Mouse (Mus musculus): ENCODE measurements around the gene Upb1. TPM values are rescaled to one million over a fixed set of nuclear protein-coding genes. Genes with fewer than 3 reads are reported as not detected.

Gene Upb1
- polyA plus RNA-seq, 1 experiment from 2014 or later: 0.98 TPM

DNA sequence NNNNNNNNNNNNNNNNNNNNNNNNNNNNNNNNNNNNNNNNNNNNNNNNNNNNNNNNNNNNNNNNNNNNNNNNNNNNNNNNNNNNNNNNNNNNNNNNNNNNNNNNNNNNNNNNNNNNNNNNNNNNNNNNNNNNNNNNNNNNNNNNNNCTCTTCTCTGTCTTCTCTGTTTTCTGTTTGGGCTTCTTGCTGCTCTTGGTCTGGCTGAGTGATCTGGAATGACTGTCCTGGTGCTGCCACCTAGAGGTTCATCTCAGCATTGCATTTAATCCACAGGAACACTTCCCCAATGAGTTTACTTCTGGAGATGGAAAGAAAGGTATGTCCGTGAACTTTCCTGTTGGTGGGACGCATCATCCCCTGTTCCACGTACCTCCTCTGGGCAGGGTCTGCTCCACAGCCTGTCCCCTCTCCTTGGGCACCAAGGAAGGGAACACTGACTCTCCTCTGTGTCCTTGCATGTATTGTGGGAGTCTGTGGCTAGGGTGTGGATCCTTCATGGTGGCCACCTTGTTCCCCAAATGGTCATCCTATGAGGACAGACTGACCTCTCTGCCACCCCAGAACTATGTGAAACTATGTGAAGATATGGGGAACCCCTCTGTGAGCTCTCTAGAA, 35.8 kb downstream of the Upb1 start:
- H3K9me3 ChIP-seq (ENCODE audit: control insufficient read depth, low read length): no peaks in the 10 kb centered on the region
- no peak overlapping the region for H3K4me3 ChIP-seq (ENCODE audit: low read length)
- no peak overlapping the region for H3K4me2 ChIP-seq (ENCODE audit: low read depth, low read length)
- no peak overlapping the region for H3K9ac ChIP-seq (ENCODE audit: low read depth, low read length)
- peaks cover 6% of the 10 kb centered on the region; the same call in 1 of the 2 replicates for H3K4me1 ChIP-seq (ENCODE audit: control insufficient read depth, insufficient read depth, low read length)
- peak; percentile 26 for ATAC-seq
- WGBS: 19% methylated on average over 3 of the region's 3 CpGs
- no peaks in the 10 kb centered on the region for H3K27me3 ChIP-seq (replicated peaks; ENCODE audit: control insufficient read depth, insufficient read depth, low read length)
- no peak overlapping the region for H3K27ac ChIP-seq (ENCODE audit: low read length)
- H3K36me3 ChIP-seq (ENCODE audit: control insufficient read depth, insufficient read depth, low read length): no peaks in the 10 kb centered on the region

DNA sequence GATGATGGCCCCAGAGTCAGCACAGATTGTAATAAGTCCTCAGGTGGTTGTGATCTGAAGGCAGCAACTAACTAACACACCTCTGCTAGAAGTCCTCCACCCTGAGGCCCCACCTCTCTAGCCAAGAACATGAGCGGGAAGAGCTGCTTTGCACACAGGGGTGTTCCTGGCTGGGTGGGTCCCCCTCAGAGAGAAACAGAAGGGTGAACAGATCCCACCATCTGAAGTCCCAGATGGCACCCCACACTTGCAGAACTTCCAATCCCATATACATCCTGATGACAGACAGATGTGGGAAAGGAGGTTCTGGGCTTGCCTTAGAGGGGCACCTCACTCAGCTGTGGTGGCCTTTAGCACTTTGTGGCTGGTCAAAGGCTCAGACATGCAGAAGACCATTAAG, 36.4 kb downstream of the Upb1 start:
- no peak for ATAC-seq
- no peak overlapping the region for H3K4me3 ChIP-seq (ENCODE audit: low read length)
- H3K27ac ChIP-seq (ENCODE audit: low read length): no peak overlapping the region
- no peak overlapping the region for H3K4me2 ChIP-seq (ENCODE audit: low read depth, low read length)
- peaks cover 10% of the 10 kb centered on the region for H3K4me1 ChIP-seq (ENCODE audit: control insufficient read depth, insufficient read depth, low read length)
- no peaks in the 10 kb centered on the region for H3K27me3 ChIP-seq (replicated peaks; ENCODE audit: control insufficient read depth, insufficient read depth, low read length)
- WGBS: 85% methylated on average over 1 of the region's 1 CpGs
- no peak overlapping the region for H3K9ac ChIP-seq (ENCODE audit: low read depth, low read length)
- H3K36me3 ChIP-seq (ENCODE audit: control insufficient read depth, insufficient read depth, low read length): no peaks in the 10 kb centered on the region
- H3K9me3 ChIP-seq (ENCODE audit: control insufficient read depth, low read length): no peaks in the 10 kb centered on the region

DNA sequence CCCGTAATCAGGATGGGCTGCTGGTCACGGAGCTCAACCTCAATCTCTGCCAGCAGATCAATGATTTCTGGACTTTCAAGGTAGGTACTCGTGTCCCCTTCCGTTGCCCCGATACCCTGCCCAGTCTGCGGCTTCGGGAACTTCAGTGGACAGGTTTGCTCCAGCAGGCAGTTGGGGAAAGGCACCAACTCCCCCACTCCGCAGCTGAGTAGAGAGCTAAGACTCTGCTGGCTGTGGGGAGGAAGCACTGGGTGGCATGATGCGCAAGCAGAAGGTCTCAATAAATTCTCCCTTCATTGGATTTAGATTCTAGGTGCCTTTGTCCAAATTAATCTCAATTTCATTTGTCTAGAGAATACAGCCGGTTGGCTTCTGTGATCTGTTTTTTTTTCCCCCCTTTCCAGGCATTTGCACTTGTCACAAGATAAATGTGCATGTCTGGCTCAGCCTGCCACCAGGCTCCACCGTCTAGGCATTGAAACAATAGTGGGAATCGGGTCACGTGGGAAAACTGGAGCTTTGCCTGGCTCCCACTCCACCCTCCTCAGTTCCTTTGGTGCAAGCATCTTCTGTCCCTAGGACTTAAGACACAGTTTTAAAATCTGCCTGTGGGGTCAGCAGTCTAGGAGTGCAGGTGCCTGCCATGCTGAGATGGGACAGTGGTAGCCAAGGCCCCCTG, 37.4 kb downstream of the Upb1 start:
- 71% methylated on average over 13 of the region's 13 CpGs for WGBS
- H3K4me3 ChIP-seq (ENCODE audit: low read length): no peak overlapping the region
- H3K27me3 ChIP-seq (replicated peaks; ENCODE audit: control insufficient read depth, insufficient read depth, low read length): no peaks in the 10 kb centered on the region
- H3K9ac ChIP-seq (ENCODE audit: low read depth, low read length): no peak overlapping the region
- no peak overlapping the region for H3K27ac ChIP-seq (ENCODE audit: low read length)
- no peaks in the 10 kb centered on the region for H3K9me3 ChIP-seq (ENCODE audit: control insufficient read depth, low read length)
- H3K4me1 ChIP-seq (ENCODE audit: control insufficient read depth, insufficient read depth, low read length): peaks cover 12% of the 10 kb centered on the region
- no peak for ATAC-seq
- H3K4me2 ChIP-seq (ENCODE audit: low read depth, low read length): no peak overlapping the region
- H3K36me3 ChIP-seq (ENCODE audit: control insufficient read depth, insufficient read depth, low read length): no peaks in the 10 kb centered on the region

GRCm38 (mm10) chr10:75439211-75439811, 38.4 kb downstream of the Upb1 start:
- Histone ChIP-seq H3K36me3 (ENCODE audit: control insufficient read depth, insufficient read depth, low read length) (no peaks in the 10 kb centered on the region), H3K9me3 (ENCODE audit: control insufficient read depth, low read length) (no peaks in the 10 kb centered on the region), H3K9ac (ENCODE audit: low read depth, low read length) (no peak overlapping the region), H3K27me3 (replicated peaks; ENCODE audit: control insufficient read depth, insufficient read depth, low read length) (no peaks in the 10 kb centered on the region), H3K4me2 (ENCODE audit: low read depth, low read length) (no peak overlapping the region), H3K4me1 (ENCODE audit: control insufficient read depth, insufficient read depth, low read length) (peaks cover 12% of the 10 kb centered on the region), H3K27ac (ENCODE audit: low read length) (no peak overlapping the region), H3K4me3 (ENCODE audit: low read length) (no peak overlapping the region)
- ATAC-seq: no peak
- 50% methylated on average over 7 of the region's 7 CpGs for WGBS

DNA sequence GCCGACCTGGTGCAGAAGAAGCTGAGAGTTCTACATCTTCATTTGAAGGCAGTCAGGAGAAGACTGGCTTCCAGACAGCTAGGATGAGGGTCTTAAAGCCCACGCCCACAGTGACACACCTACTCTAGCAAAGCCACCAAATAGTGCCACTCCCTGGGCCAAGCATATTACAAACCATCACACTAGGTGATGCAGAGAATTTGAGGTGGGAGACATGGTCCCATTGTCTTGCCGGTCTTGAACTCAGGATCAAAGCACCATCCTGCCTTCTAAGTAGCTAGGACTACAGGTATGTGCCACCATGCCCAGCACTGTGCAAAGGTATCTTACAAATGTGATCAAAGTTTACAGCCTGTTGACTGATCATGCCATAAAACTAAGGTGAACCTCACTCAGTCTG, 39.8 kb downstream of the Upb1 start:
- Histone ChIP-seq H3K27me3 (replicated peaks; ENCODE audit: control insufficient read depth, insufficient read depth, low read length) (no peaks in the 10 kb centered on the region), H3K27ac (ENCODE audit: low read length) (peak overlapping the region; percentile 28; the same call in 1 of the 2 replicates), H3K36me3 (ENCODE audit: control insufficient read depth, insufficient read depth, low read length) (no peaks in the 10 kb centered on the region), H3K4me1 (ENCODE audit: control insufficient read depth, insufficient read depth, low read length) (peaks cover 12% of the 10 kb centered on the region), H3K4me3 (ENCODE audit: low read length) (no peak overlapping the region), H3K9ac (ENCODE audit: low read depth, low read length) (no peak overlapping the region), H3K4me2 (ENCODE audit: low read depth, low read length) (no peak overlapping the region), H3K9me3 (ENCODE audit: control insufficient read depth, low read length) (no peaks in the 10 kb centered on the region)
- ATAC-seq: no peak
- WGBS: 92% methylated on average over 3 of the region's 3 CpGs

- peak; percentile 91 for ATAC-seq
- Histone ChIP-seq H3K27me3 (replicated peaks; ENCODE audit: control insufficient read depth, insufficient read depth, low read length) (no peaks in the 10 kb centered on the region), H3K4me2 (ENCODE audit: low read depth, low read length) (0 out of 2 replicates have a peak overlapping the region, but pooled peaks have one; percentile 4), H3K27ac (ENCODE audit: low read length) (0 out of 2 replicates have a peak overlapping the region, but pooled peaks have one; percentile 62), H3K4me3 (ENCODE audit: low read length) (no peak overlapping the region), H3K9ac (ENCODE audit: low read depth, low read length) (no peak overlapping the region), H3K9me3 (ENCODE audit: control insufficient read depth, low read length) (no peaks in the 10 kb centered on the region), H3K4me1 (ENCODE audit: control insufficient read depth, insufficient read depth, low read length) (peaks cover 12% of the 10 kb centered on the region), H3K36me3 (ENCODE audit: control insufficient read depth, insufficient read depth, low read length) (no peaks in the 10 kb centered on the region)
- 35% methylated on average over 4 of the region's 4 CpGs for WGBS
Measured at GRCm38 (mm10) chr10:75441800-75442199, 40.9 kb downstream of the Upb1 start.

DNA sequence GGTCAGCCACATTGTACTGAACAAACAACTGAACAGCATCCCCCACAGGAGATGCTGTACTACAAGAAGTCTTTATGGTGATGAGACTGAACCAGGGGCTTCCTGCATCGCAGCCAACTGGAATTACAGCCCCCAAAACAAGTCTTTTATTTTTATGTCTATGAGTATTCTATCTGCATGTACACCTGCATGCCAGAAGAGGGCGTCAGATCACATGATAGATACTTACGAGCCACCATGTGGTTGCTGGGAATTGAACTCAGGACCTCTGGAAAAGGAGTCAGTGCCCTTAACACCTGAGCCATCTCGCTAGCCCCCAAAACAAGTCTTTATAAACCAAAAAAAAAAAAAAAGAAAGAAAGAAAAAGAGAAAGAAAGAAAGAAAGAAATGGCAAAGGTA, 42.1 kb downstream of the Upb1 start:
- H3K36me3 ChIP-seq (ENCODE audit: control insufficient read depth, insufficient read depth, low read length): no peaks in the 10 kb centered on the region
- no peak for ATAC-seq
- H3K27me3 ChIP-seq (replicated peaks; ENCODE audit: control insufficient read depth, insufficient read depth, low read length): no peaks in the 10 kb centered on the region
- 85% methylated on average over 4 of the region's 4 CpGs for WGBS
- no peak overlapping the region for H3K27ac ChIP-seq (ENCODE audit: low read length)
- no peak overlapping the region for H3K4me3 ChIP-seq (ENCODE audit: low read length)
- no peak overlapping the region for H3K4me2 ChIP-seq (ENCODE audit: low read depth, low read length)
- no peaks in the 10 kb centered on the region for H3K9me3 ChIP-seq (ENCODE audit: control insufficient read depth, low read length)
- peaks cover 12% of the 10 kb centered on the region for H3K4me1 ChIP-seq (ENCODE audit: control insufficient read depth, insufficient read depth, low read length)
- H3K9ac ChIP-seq (ENCODE audit: low read depth, low read length): no peak overlapping the region

DNA sequence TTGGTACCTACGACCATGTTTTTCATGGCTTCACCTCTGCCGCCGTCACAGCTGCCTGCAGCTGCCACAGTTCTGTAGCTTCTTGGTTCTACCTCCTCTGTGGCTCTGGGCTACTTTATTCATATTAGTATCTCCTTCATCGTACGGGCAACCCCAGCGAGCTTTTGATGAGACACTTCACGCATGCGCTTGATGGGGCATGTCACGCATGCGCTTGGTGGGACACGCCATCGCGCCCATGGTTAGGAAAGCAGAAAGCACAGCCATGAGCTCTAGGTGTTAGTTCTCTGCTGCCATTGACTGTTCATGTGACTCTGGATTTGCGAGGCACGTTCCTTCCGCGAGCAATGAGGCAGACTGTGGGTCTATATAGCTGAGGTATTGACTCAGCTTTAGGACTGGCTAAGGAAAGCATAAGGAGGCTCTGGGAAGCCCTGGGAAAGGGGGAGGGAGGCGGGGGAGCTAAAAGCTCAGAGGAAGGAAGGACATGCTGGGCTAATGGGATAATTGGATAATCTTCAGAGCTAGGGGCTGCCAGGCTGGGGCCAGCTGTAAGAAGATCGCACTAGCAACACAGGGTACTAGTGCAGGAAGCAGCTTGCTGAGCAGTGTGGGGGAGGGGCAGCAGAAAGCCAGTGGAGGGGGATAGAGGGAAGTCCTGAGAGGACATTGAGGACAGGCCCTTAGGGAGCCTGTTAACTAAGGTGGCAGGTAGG, 43.4 kb downstream of the Upb1 start:
- H3K27ac ChIP-seq (ENCODE audit: low read length): no peak overlapping the region
- H3K4me1 ChIP-seq (ENCODE audit: control insufficient read depth, insufficient read depth, low read length): peaks cover 12% of the 10 kb centered on the region
- H3K27me3 ChIP-seq (replicated peaks; ENCODE audit: control insufficient read depth, insufficient read depth, low read length): no peaks in the 10 kb centered on the region
- H3K4me2 ChIP-seq (ENCODE audit: low read depth, low read length): no peak overlapping the region
- H3K36me3 ChIP-seq (ENCODE audit: control insufficient read depth, insufficient read depth, low read length): no peaks in the 10 kb centered on the region
- no peak overlapping the region for H3K9ac ChIP-seq (ENCODE audit: low read depth, low read length)
- ATAC-seq: no peak
- WGBS: 80% methylated on average over 19 of the region's 19 CpGs
- H3K4me3 ChIP-seq (ENCODE audit: low read length): no peak overlapping the region
- no peaks in the 10 kb centered on the region for H3K9me3 ChIP-seq (ENCODE audit: control insufficient read depth, low read length)

DNA sequence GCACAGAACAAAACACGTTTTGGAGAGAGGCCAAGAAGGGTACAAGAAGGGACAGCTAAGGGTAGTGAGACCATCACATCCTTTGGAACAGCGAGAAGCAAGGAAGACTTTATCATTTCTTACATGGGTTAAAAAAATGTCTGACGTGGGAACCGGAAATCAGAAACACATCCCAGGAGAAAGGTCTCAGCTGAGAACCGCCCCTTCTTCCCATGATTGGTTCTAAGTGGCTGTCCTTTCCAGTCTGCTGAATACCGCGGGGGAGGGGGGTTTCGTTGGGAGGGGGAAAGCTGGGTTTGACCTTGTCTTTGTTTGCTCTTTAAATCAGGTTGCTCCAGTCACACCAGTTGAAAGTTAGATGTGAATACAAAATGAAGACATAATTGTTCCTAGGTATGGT, 44.1 kb downstream of the Upb1 start:
- no peak overlapping the region for H3K9ac ChIP-seq (ENCODE audit: low read depth, low read length)
- no peak overlapping the region for H3K4me3 ChIP-seq (ENCODE audit: low read length)
- no peaks in the 10 kb centered on the region for H3K36me3 ChIP-seq (ENCODE audit: control insufficient read depth, insufficient read depth, low read length)
- 45% methylated on average over 8 of the region's 8 CpGs for WGBS
- H3K27me3 ChIP-seq (replicated peaks; ENCODE audit: control insufficient read depth, insufficient read depth, low read length): no peaks in the 10 kb centered on the region
- peaks cover 12% of the 10 kb centered on the region for H3K4me1 ChIP-seq (ENCODE audit: control insufficient read depth, insufficient read depth, low read length)
- H3K9me3 ChIP-seq (ENCODE audit: control insufficient read depth, low read length): no peaks in the 10 kb centered on the region
- H3K4me2 ChIP-seq (ENCODE audit: low read depth, low read length): no peak overlapping the region
- no peak overlapping the region for H3K27ac ChIP-seq (ENCODE audit: low read length)
- no peak for ATAC-seq
